Mouse (Mus musculus): ENCODE data around the gene Efna3. TPM values are rescaled to one million over a fixed set of nuclear protein-coding genes. Genes with fewer than 3 reads are reported as not detected.

The Efna3 gene
- polyA plus RNA-seq, 1 experiment from 2014 or later, result 13.2 TPM

DNA sequence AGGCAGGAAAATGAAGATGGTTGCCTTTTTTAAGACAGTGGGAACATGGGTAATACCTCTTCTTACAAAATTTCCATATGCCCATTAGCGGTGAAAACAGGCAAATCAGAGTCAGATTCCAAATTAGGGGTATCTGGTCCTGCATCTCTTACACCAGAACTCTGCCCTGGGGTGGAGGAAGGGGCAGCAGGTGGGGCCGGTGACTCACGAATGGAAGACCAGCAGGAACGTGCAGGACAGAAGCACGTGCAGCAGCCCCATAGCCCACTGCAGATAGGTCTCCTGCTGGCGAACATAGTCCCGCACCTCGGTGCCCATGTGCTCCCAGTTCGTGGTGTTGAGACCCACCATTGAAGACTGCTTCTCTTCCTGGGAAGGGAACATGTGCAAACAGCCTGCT, 33.3 kb upstream of the Efna3 start:
- Histone ChIP-seq H3K9ac (ENCODE audit: low read length) (no peak overlapping the region), H3K27me3 (replicated peaks; ENCODE audit: control insufficient read depth, insufficient read depth, low read length) (no peaks in the 10 kb centered on the region), H3K4me1 (replicated peaks; ENCODE audit: control insufficient read depth, insufficient read depth, low read length) (no peaks in the 10 kb centered on the region), H3K27ac (ENCODE audit: low read depth) (no peak overlapping the region), H3K36me3 (ENCODE audit: control insufficient read depth, insufficient read depth, low read length) (no peaks in the 10 kb centered on the region), H3K9me3 (ENCODE audit: control insufficient read depth, low read length) (no peaks in the 10 kb centered on the region), H3K4me3 (ENCODE audit: low read depth, low read length) (no peak overlapping the region), H3K4me2 (ENCODE audit: low read length) (no peak overlapping the region)
- no peak for DNase-seq (ENCODE audit: low spot score)
- 73% methylated on average over 9 of the region's 9 CpGs for WGBS
- no peak for ATAC-seq (replicated peaks; ENCODE audit: low FRiP score, low TSS enrichment, low read depth)

DNA sequence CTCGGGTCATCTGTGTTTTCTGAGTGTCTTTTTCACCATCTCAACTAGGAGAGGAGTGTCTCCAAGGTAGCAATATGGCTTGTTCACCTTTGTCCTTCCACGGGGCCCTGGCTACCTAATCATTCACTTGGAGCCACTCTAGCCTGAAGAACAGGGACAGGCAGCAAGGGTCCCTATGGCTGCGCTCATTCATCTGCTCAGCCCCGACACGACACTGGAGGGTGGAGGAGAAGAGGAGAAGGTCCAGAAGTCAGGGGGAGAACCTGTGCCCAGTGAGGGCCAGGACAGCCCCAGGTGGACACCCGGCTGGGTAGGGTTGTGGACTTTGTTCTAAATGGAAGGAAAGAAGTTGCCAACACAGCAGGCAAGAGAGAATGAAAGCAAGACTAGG, 32.7 kb upstream of the Efna3 start:
- Histone ChIP-seq H3K9ac (ENCODE audit: low read length) (no peak overlapping the region), H3K4me1 (replicated peaks; ENCODE audit: control insufficient read depth, insufficient read depth, low read length) (peaks cover 3% of the 10 kb centered on the region; the same call in 1 of the 2 replicates), H3K27ac (ENCODE audit: low read depth) (no peak overlapping the region), H3K4me3 (ENCODE audit: low read depth, low read length) (no peak overlapping the region), H3K36me3 (ENCODE audit: control insufficient read depth, insufficient read depth, low read length) (no peaks in the 10 kb centered on the region), H3K4me2 (ENCODE audit: low read length) (no peak overlapping the region), H3K9me3 (ENCODE audit: control insufficient read depth, low read length) (no peaks in the 10 kb centered on the region), H3K27me3 (replicated peaks; ENCODE audit: control insufficient read depth, insufficient read depth, low read length) (peaks cover 3% of the 10 kb centered on the region; the same call in 1 of the 2 replicates)
- ATAC-seq (replicated peaks; ENCODE audit: low FRiP score, low TSS enrichment, low read depth), result no peak
- 71% methylated on average over 6 of the region's 6 CpGs for WGBS
- no peak for DNase-seq (ENCODE audit: low spot score)

GRCm38 (mm10) chr3:89354816-89355511, 32.2 kb upstream of the Efna3 start:
- no peak overlapping the region for H3K4me2 ChIP-seq (ENCODE audit: low read length)
- peak; percentile 97 for DNase-seq (ENCODE audit: low spot score)
- 15% methylated on average over 5 of the region's 5 CpGs for WGBS

GRCm38 (mm10) chr3:89351271-89351670, 28.5 kb upstream of the Efna3 start:
- WGBS, result 63% methylated on average over 5 of the region's 5 CpGs
- H3K4me2 ChIP-seq (ENCODE audit: low read length), result no peak overlapping the region
- DNase-seq (ENCODE audit: low spot score) (no peak), ATAC-seq (replicated peaks; ENCODE audit: low FRiP score, low TSS enrichment, low read depth) (no peak)
- H3K9ac ChIP-seq (ENCODE audit: low read length), result no peak overlapping the region
- H3K4me3 ChIP-seq (ENCODE audit: low read depth, low read length), result no peak overlapping the region
- H3K36me3 ChIP-seq (ENCODE audit: control insufficient read depth, insufficient read depth, low read length), result 0 out of 2 replicates have a peak, but pooled peaks cover 5% of the 10 kb centered on the region
- H3K27ac ChIP-seq (ENCODE audit: low read depth), result no peak overlapping the region
- H3K27me3 ChIP-seq (replicated peaks; ENCODE audit: control insufficient read depth, insufficient read depth, low read length), result peaks cover 7% of the 10 kb centered on the region; the same call in 1 of the 2 replicates
- peaks cover 13% of the 10 kb centered on the region for H3K4me1 ChIP-seq (replicated peaks; ENCODE audit: control insufficient read depth, insufficient read depth, low read length)
- H3K9me3 ChIP-seq (ENCODE audit: control insufficient read depth, low read length), result no peaks in the 10 kb centered on the region

More at GRCm38 (mm10) chr3:89354816-89355511, 32.2 kb upstream of the Efna3 start:
- no peak overlapping the region for H3K27ac ChIP-seq (ENCODE audit: low read depth)
- H3K4me1 ChIP-seq (replicated peaks; ENCODE audit: control insufficient read depth, insufficient read depth, low read length), result peaks cover 7% of the 10 kb centered on the region; the same call in 1 of the 2 replicates
- H3K36me3 ChIP-seq (ENCODE audit: control insufficient read depth, insufficient read depth, low read length), result no peaks in the 10 kb centered on the region
- H3K27me3 ChIP-seq (replicated peaks; ENCODE audit: control insufficient read depth, insufficient read depth, low read length), result peaks cover 7% of the 10 kb centered on the region; the same call in 1 of the 2 replicates
- H3K9me3 ChIP-seq (ENCODE audit: control insufficient read depth, low read length), result no peaks in the 10 kb centered on the region
- no peak overlapping the region for H3K9ac ChIP-seq (ENCODE audit: low read length)
- ATAC-seq (replicated peaks; ENCODE audit: low FRiP score, low TSS enrichment, low read depth), result peak; percentile 42
- no peak overlapping the region for H3K4me3 ChIP-seq (ENCODE audit: low read depth, low read length)

DNA sequence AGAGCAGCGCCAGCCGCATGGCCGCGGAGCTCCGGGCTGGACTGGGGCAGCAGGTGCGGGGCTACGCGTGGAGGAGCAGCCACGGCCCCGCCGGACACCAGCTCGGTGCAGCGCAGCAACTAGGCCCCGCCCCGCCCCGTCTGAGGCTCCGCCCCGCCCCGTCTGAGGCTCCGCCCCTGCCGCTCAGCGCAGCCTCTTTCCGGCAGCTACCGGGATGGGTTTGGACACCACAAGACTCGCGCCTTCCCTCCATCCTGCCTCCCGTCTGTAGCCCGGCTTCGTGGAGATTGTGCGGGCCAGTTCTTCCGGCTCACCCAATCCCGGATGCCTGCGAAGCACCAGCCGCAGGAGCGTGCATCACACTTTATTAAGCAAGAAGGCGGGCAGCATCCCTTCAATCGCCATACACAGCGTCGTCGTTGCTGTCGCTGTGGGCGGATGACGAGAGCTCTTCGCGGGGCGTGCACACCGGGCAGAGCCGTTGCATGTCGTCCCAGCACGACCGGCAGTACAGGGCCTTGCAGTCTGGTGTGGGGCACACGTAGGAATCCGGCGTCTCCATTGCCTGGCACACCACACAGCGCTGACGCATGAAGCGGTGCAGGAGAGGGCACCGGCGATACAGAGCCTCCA, 27.2 kb upstream of the Efna3 start, which contains the start of gene Adam15:
Gene Adam15, minus strand, starts transcription at position 128 of the 633 bp plus-strand sequence.
- peak; percentile 96 for DNase-seq (ENCODE audit: low spot score)
- under 1% methylated on average over 59 of the region's 59 CpGs for WGBS
- H3K36me3 ChIP-seq (ENCODE audit: control insufficient read depth, insufficient read depth, low read length), result peaks cover 15% of the 10 kb centered on the region
- H3K4me2 ChIP-seq (ENCODE audit: low read length), result peak within 1 kb of the TSS; percentile 99
- peaks cover 13% of the 10 kb centered on the region for H3K4me1 ChIP-seq (replicated peaks; ENCODE audit: control insufficient read depth, insufficient read depth, low read length)
- ATAC-seq (replicated peaks; ENCODE audit: low FRiP score, low TSS enrichment, low read depth), result peak; percentile 92
- peaks cover 7% of the 10 kb centered on the region; the same call in 1 of the 2 replicates for H3K27me3 ChIP-seq (replicated peaks; ENCODE audit: control insufficient read depth, insufficient read depth, low read length)
- H3K9me3 ChIP-seq (ENCODE audit: control insufficient read depth, low read length), result no peaks in the 10 kb centered on the region
- 0 out of 2 replicates have a peak within 1 kb of the TSS, but pooled peaks have one; percentile 27 for H3K27ac ChIP-seq (ENCODE audit: low read depth)
- peak within 1 kb of the TSS; percentile 48 for H3K9ac ChIP-seq (ENCODE audit: low read length)
- H3K4me3 ChIP-seq (ENCODE audit: low read depth, low read length), result peak within 1 kb of the TSS; percentile 63

DNA sequence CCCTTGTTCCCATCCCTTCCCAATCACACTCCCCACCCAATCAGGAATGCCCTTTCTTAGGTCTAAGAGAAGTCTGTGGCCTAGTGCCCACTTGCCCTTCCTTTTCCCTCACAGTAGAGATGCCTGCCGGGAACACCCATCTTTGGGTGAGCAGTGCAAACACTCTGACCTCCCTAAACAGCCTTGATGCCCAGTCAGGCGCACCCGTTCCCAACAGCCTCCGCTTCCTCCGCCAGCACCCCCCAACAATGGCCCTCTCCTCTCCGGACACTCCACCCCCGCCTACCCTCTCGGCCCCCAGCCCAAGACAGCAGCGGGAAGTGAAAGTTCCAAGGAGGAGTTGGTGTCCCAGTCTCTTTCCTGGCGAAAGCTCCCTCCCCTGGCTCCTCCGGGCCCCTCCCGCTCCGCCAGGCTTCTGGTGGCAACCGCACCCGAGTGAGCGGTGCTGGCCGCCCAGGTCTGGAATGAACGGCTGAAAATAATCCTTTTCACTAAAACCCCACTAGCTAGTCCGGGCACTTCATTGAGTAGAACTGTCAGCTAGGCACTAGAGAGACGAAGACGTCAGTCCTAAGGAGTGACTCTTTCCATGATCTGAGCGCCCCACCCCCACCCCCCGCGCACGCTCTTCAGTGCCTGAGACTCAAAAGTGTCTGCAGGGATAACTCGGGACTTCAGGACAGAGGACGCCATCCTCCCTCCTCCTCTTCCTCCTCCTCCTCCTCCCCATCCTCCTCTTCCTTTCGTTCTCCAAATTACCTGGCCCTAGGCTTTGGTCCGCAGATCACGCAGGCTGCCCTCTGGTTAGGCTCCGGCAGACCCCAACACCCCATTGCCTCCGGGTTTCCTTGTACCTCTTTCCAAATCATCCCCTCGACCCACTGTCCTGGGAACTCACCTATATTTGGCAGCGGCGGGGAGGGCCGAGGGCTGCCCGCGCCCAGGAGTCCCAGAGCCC, 26.4 kb upstream of the Efna3 start:
- H3K9ac ChIP-seq (ENCODE audit: low read length), result peak overlapping the region; percentile 41
- peaks cover 7% of the 10 kb centered on the region; the same call in 1 of the 2 replicates for H3K27me3 ChIP-seq (replicated peaks; ENCODE audit: control insufficient read depth, insufficient read depth, low read length)
- peaks cover 16% of the 10 kb centered on the region for H3K36me3 ChIP-seq (ENCODE audit: control insufficient read depth, insufficient read depth, low read length)
- H3K4me2 ChIP-seq (ENCODE audit: low read length), result peak overlapping the region; percentile 99
- 2% methylated on average over 38 of the region's 38 CpGs for WGBS
- peaks cover 13% of the 10 kb centered on the region for H3K4me1 ChIP-seq (replicated peaks; ENCODE audit: control insufficient read depth, insufficient read depth, low read length)
- DNase-seq (ENCODE audit: low spot score) (no peak), ATAC-seq (replicated peaks; ENCODE audit: low FRiP score, low TSS enrichment, low read depth) (peak; percentile 10; the same call in 1 of the 2 replicates)
- peak overlapping the region; percentile 63 for H3K4me3 ChIP-seq (ENCODE audit: low read depth, low read length)
- no peaks in the 10 kb centered on the region for H3K9me3 ChIP-seq (ENCODE audit: control insufficient read depth, low read length)
- 0 out of 2 replicates have a peak overlapping the region, but pooled peaks have one; percentile 27 for H3K27ac ChIP-seq (ENCODE audit: low read depth)

DNA sequence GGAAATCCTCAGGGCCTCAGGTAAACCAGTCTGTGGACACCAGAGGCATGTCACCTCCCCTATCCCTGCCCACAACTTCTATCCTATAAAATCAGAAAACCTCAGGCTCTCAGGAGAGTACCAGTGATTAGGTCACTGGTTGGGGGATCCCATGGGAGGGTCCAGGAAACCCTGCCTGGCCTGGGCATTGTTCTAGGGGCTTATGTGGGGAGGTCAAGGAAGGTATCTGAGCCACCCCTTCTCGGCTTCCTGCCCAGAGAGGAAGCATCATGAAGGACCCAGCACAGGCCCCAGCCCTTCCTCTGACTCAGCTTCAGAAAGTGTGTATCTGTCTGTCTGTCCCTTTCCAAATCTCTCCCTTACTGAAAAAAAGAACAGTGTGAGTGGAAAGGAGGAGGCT, 25.2 kb upstream of the Efna3 start:
- Histone ChIP-seq H3K27ac (ENCODE audit: low read depth) (no peak overlapping the region), H3K4me3 (ENCODE audit: low read depth, low read length) (no peak overlapping the region), H3K9ac (ENCODE audit: low read length) (no peak overlapping the region)

More for the DNA sequence above, 25.2 kb upstream of the Efna3 start:
- no peak overlapping the region for H3K4me2 ChIP-seq (ENCODE audit: low read length)
- no peaks in the 10 kb centered on the region for H3K9me3 ChIP-seq (ENCODE audit: control insufficient read depth, low read length)
- ATAC-seq (replicated peaks; ENCODE audit: low FRiP score, low TSS enrichment, low read depth) (no peak), DNase-seq (ENCODE audit: low spot score) (no peak)
- peaks cover 17% of the 10 kb centered on the region for H3K36me3 ChIP-seq (ENCODE audit: control insufficient read depth, insufficient read depth, low read length)
- peaks cover 13% of the 10 kb centered on the region for H3K4me1 ChIP-seq (replicated peaks; ENCODE audit: control insufficient read depth, insufficient read depth, low read length)
- peaks cover 7% of the 10 kb centered on the region; the same call in 1 of the 2 replicates for H3K27me3 ChIP-seq (replicated peaks; ENCODE audit: control insufficient read depth, insufficient read depth, low read length)
- 74% methylated on average over 1 of the region's 1 CpGs for WGBS
